Mouse (Mus musculus): ENCODE results near the gene Vmn1r226. TPM values are rescaled to one million over a fixed set of nuclear protein-coding genes. Genes with fewer than 3 reads are reported as not detected.

Gene Vmn1r226
- total RNA-seq (2021), result not detected
- long read RNA-seq, experiment 1, result 0 reads
- long read RNA-seq, experiment 2, result 0 reads

DNA sequence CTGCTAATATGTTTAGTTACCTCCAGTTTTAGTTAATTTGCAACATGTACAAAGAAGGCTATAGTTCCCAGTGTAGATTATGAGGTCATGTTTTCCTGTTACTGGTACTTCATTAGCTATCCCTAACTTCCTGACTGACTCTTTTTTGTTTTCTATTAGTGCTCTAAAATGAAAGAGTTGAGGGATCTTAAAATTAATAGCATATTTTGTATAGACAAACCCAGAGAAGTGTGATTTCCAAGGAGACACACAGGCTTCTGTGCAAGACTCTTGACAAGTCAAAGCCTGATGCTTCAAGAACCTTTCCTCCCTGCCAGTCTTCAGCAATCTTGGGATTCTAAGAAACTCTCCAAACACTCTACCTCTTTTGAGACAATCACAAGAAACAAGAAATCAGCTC lies at the start of gene Vmn1r226:
Gene Vmn1r226 (plus strand): TSS at position 301 of the 400 bp plus-strand sequence.
- DNase-seq, result no peak

DNA sequence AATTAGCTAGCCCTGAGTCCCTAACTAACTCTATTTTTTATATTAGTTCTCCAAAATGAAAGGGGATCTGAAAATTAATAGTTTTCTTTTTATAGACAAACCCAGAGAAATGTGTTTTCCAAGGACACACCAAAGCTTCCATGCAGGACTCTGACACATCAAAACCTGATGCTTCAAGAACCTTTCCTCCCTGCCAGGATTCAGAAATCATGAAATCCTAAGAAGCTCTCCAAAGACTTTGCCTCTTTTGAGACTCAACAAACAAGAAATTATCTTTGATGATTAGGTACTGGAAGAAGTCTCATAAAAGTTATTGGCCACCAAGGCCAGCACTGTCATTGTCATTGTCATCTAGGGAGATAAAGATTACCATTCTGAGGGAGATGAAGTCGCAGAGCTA lies 46.9 kb downstream of the Vmn1r226 start, which contains the start of gene Vmn1r227:
Gene Vmn1r227 (plus strand): TSS at position 301 of the 400 bp plus-strand sequence.
- no peak for DNase-seq

Other genes starting within 250 kb of the Vmn1r226 start
- not detected for gene Vmn2r108, start 201.5 kb upstream of the Vmn1r226 start, total RNA-seq (2021)
- not detected for gene Vmn1r225, start 184.7 kb upstream of the Vmn1r226 start, total RNA-seq (2021)
- gene Vmn2r109, start 118.1 kb upstream of the Vmn1r226 start, total RNA-seq (2021), result not detected
- gene Vmn2r110, start 86.4 kb upstream of the Vmn1r226 start, total RNA-seq (2021), result not detected
- not detected for gene Fpr-rs3, start 58.0 kb upstream of the Vmn1r226 start, total RNA-seq (2021)
- gene Vmn1r227, start 47.0 kb downstream of the Vmn1r226 start, total RNA-seq (2021), result not detected
- gene Vmn1r228, start 103.3 kb downstream of the Vmn1r226 start, total RNA-seq (2021), result not detected
- gene Vmn1r229, start 128.7 kb downstream of the Vmn1r226 start, total RNA-seq (2021), result under 1 TPM in 1 of 2 experiments, not detected in 1; 0.02 TPM
- not detected for gene Vmn1r230, start 157.6 kb downstream of the Vmn1r226 start, total RNA-seq (2021)
- gene Vmn1r231, start 222.2 kb downstream of the Vmn1r226 start, total RNA-seq (2021), result not detected
- gene Vmn1r232, start 236.9 kb downstream of the Vmn1r226 start, total RNA-seq (2021), result not detected

All from gastrocnemius, postnatal 10 days (tissue).